Mouse (Mus musculus) hindbrain, embryonic 11.5 days (tissue): ENCODE data around the gene Arhgap45. TPM values are rescaled to one million over a fixed set of nuclear protein-coding genes. Genes with fewer than 3 reads are reported as not detected.

ENCODE experiments used
- ATAC-seq: fragments of 200-750 bp; cut with Nextera tagmentation; 2 replicates; pipeline ENCODE4 v1.8.0; 2017; ENCODE audit warnings: mild to moderate bottlenecking, moderate TSS enrichment, moderate library complexity; ENCODE audit not compliant: low FRiP score
- DNase-seq: peaks from one replicate; pipeline ENCODE4 v3.0.0-alpha.2; 2015; ENCODE audit warnings: low spot score
- H3K27ac ChIP-seq: fragments of 300-500 bp; sonication (generic); 2 replicates; pipeline ENCODE4 v1.5.1; 2014; ENCODE audit warnings: mild to moderate bottlenecking, low read depth, low read length
- H3K27me3 ChIP-seq: fragments of 300-500 bp; sonication (generic); 2 replicates; pipeline ENCODE4 v1.6.1; 2014; ENCODE audit warnings: mild to moderate bottlenecking, low read length, moderate library complexity, mixed read lengths; ENCODE audit not compliant: control insufficient read depth, insufficient read depth
- H3K36me3 ChIP-seq: fragments of 300-500 bp; sonication (generic); 2 replicates; pipeline ENCODE4 v1.6.1; 2014; ENCODE audit warnings: mild to moderate bottlenecking, low read length, moderate library complexity, mixed read lengths; ENCODE audit not compliant: control insufficient read depth, insufficient read depth
- H3K4me1 ChIP-seq: fragments of 300-500 bp; sonication (generic); replicated peaks from 2 replicates; pipeline ENCODE4 v1.6.1; 2014; ENCODE audit warnings: low read length, mixed read lengths; ENCODE audit not compliant: control insufficient read depth, insufficient read depth
- H3K4me2 ChIP-seq: fragments of 300-500 bp; sonication (generic); replicated peaks from 2 replicates; pipeline ENCODE4 v1.6.1; 2014; ENCODE audit warnings: mild to moderate bottlenecking, low read depth, low read length
- H3K4me3 ChIP-seq: fragments of 300-500 bp; sonication (generic); 2 replicates; pipeline ENCODE4 v1.5.1; 2014; ENCODE audit warnings: low read depth, low read length
- H3K9ac ChIP-seq: fragments of 300-500 bp; sonication (generic); 2 replicates; pipeline ENCODE4 v1.6.1; 2014; ENCODE audit warnings: low read depth, low read length
- H3K9me3 ChIP-seq: fragments of 300-500 bp; sonication (generic); 2 replicates; pipeline ENCODE4 v1.6.1; 2016; ENCODE audit warnings: low read length; ENCODE audit not compliant: control insufficient read depth
- WGBS: fragments of 180-500 bp; shearing (Covaris S2); extraction: QIAGEN DNeasy Blood & Tissue Kit; methylation state at CpG from one replicate; pipeline ENCODE4 v1.1.7; 2014; 5-methylcytosine and 5-hydroxymethylcytosine counted together
- polyA plus RNA-seq: library from polyadenylated mRNA; unstranded; fragments of >200 nt; fragmentation: Nextera tagmentation; extraction: Ambion mirVana; gene quantifications from 2 replicates; pipeline ENCODE4 v1.2.1, GENCODE M21; 2014

Gene Arhgap45
- polyA plus RNA-seq, 1 experiment from 2014 or later: 4.1 TPM

- Histone ChIP-seq H3K9me3 (no peaks in the 10 kb centered on the region), H3K27ac (peak within 1 kb of the TSS; percentile 92), H3K36me3 (no peaks in the 10 kb centered on the region), H3K4me3 (peak within 1 kb of the TSS; percentile 66), H3K4me1 (peaks cover 10% of the 10 kb centered on the region), H3K27me3 (peaks cover 26% of the 10 kb centered on the region), H3K9ac (peak within 1 kb of the TSS; percentile 86), H3K4me2 (peak within 1 kb of the TSS; percentile 73)
- ATAC-seq (peak; percentile 80), DNase-seq (peak; percentile 90)
- 0% methylated on average over 41 of the region's 49 CpGs for WGBS
Measured at GRCm38 (mm10) chr10:79984195-79984816, 32.1 kb upstream of the Arhgap45 start, which contains the start of gene Tmem259. Gene Tmem259 (minus strand): TSS chr10:79984330.

- under 1% methylated on average over 22 of the region's 22 CpGs for WGBS
- ATAC-seq: peak; percentile 94
- H3K27me3 ChIP-seq: peaks cover 32% of the 10 kb centered on the region
- H3K9ac ChIP-seq: peak overlapping the region; percentile 56
- peak overlapping the region; percentile 92 for H3K27ac ChIP-seq
- DNase-seq: peak; percentile 95
- no peaks in the 10 kb centered on the region for H3K36me3 ChIP-seq
- peaks cover 10% of the 10 kb centered on the region for H3K4me1 ChIP-seq
- no peaks in the 10 kb centered on the region for H3K9me3 ChIP-seq
- H3K4me2 ChIP-seq: peak overlapping the region; percentile 65
- H3K4me3 ChIP-seq: peak overlapping the region; percentile 66
Measured at GRCm38 (mm10) chr10:79984871-79985270, 31.6 kb upstream of the Arhgap45 start.

GRCm38 (mm10) chr10:79985334-79986231, 30.9 kb upstream of the Arhgap45 start:
- Histone ChIP-seq H3K36me3 (no peaks in the 10 kb centered on the region), H3K4me2 (peak overlapping the region; percentile 65), H3K27ac (peak overlapping the region; percentile 92), H3K27me3 (peaks cover 35% of the 10 kb centered on the region), H3K9ac (peak overlapping the region; percentile 56), H3K4me3 (peak overlapping the region; percentile 66), H3K9me3 (no peaks in the 10 kb centered on the region), H3K4me1 (peaks cover 10% of the 10 kb centered on the region)
- WGBS: 4% methylated on average over 35 of the region's 35 CpGs
- DNase-seq (peak; percentile 71), ATAC-seq (no peak)

- DNase-seq (no peak), ATAC-seq (no peak)
- Histone ChIP-seq H3K9me3 (no peaks in the 10 kb centered on the region), H3K27me3 (peaks cover 38% of the 10 kb centered on the region), H3K36me3 (no peaks in the 10 kb centered on the region), H3K4me3 (peak overlapping the region; percentile 66), H3K27ac (no peak overlapping the region), H3K4me2 (peak overlapping the region; percentile 65), H3K9ac (0 out of 2 replicates have a peak overlapping the region, but pooled peaks have one; percentile 49), H3K4me1 (peaks cover 10% of the 10 kb centered on the region)
- 49% methylated on average over 6 of the region's 6 CpGs for WGBS
Measured at GRCm38 (mm10) chr10:79986232-79986878, 30.1 kb upstream of the Arhgap45 start.

- Histone ChIP-seq H3K4me1 (peaks cover 10% of the 10 kb centered on the region), H3K4me2 (no peak overlapping the region), H3K9ac (no peak overlapping the region), H3K36me3 (no peaks in the 10 kb centered on the region), H3K27ac (0 out of 2 replicates have a peak overlapping the region, but pooled peaks have one; percentile 7), H3K4me3 (no peak overlapping the region), H3K9me3 (no peaks in the 10 kb centered on the region), H3K27me3 (peaks cover 38% of the 10 kb centered on the region)
- peak; percentile 90 for DNase-seq
- WGBS: 4% methylated on average over 11 of the region's 11 CpGs
- no peak for ATAC-seq
Measured at GRCm38 (mm10) chr10:79986963-79987362, 29.5 kb upstream of the Arhgap45 start.

- 11% methylated on average over 27 of the region's 27 CpGs for WGBS
- ATAC-seq (no peak), DNase-seq (no peak)
- peak overlapping the region; percentile 17; the same call in 1 of the 2 replicates for H3K9ac ChIP-seq
- peak overlapping the region; percentile 38 for H3K4me2 ChIP-seq
- peaks cover 38% of the 10 kb centered on the region for H3K27me3 ChIP-seq
- no peaks in the 10 kb centered on the region for H3K9me3 ChIP-seq
- H3K4me3 ChIP-seq: peak overlapping the region; percentile 40
- no peaks in the 10 kb centered on the region for H3K36me3 ChIP-seq
- H3K27ac ChIP-seq: 0 out of 2 replicates have a peak overlapping the region, but pooled peaks have one; percentile 31
- H3K4me1 ChIP-seq: peaks cover 10% of the 10 kb centered on the region
Measured at GRCm38 (mm10) chr10:79987771-79988505, 28.5 kb upstream of the Arhgap45 start.

GRCm38 (mm10) chr10:79988506-79989271, 27.8 kb upstream of the Arhgap45 start, which contains the start of gene Cnn2:
Gene Cnn2 (plus strand): TSS chr10:79988584.
- peaks cover 38% of the 10 kb centered on the region for H3K27me3 ChIP-seq

More at GRCm38 (mm10) chr10:79988506-79989271, 27.8 kb upstream of the Arhgap45 start, which contains the start of gene Cnn2:
- under 1% methylated on average over 59 of the region's 59 CpGs for WGBS
- H3K36me3 ChIP-seq: no peaks in the 10 kb centered on the region
- H3K4me3 ChIP-seq: peak within 1 kb of the TSS; percentile 40
- no peak for ATAC-seq
- peak; percentile 55 for DNase-seq
- peak within 1 kb of the TSS; percentile 38 for H3K4me2 ChIP-seq
- no peaks in the 10 kb centered on the region for H3K9me3 ChIP-seq
- peak within 1 kb of the TSS; percentile 31; the same call in 1 of the 2 replicates for H3K27ac ChIP-seq
- H3K4me1 ChIP-seq: peaks cover 4% of the 10 kb centered on the region; the same call in 1 of the 2 replicates
- peak within 1 kb of the TSS; percentile 17; the same call in 1 of the 2 replicates for H3K9ac ChIP-seq
